Mouse (Mus musculus) erythroblast, embryonic 14.5 days (primary cell): ENCODE data around the gene Fam120b. TPM values are rescaled to one million over a fixed set of nuclear protein-coding genes. Genes with fewer than 3 reads are reported as not detected.

ENCODE experiments used
- H3K27me3 ChIP-seq: 2 replicates; pipeline ENCODE4 v1.6.1; 2012; ENCODE audit warnings: inconsistent platforms; ENCODE audit not compliant: control insufficient read depth
- H3K36me3 ChIP-seq: 2 replicates; pipeline ENCODE4 v1.6.1; 2012; ENCODE audit warnings: mild to moderate bottlenecking, inconsistent platforms; ENCODE audit not compliant: control insufficient read depth
- H3K4me1 ChIP-seq: 2 replicates; pipeline ENCODE4 v1.6.1; 2012; ENCODE audit warnings: inconsistent platforms; ENCODE audit not compliant: control insufficient read depth
- H3K4me3 ChIP-seq: replicated peaks from 2 replicates; pipeline ENCODE3; 2012; ENCODE audit warnings: moderate library complexity, mild to moderate bottlenecking, inconsistent platforms
- H3K9me3 ChIP-seq: 2 replicates; pipeline ENCODE4 v1.6.1; 2012; ENCODE audit warnings: low read length, inconsistent platforms, mixed read lengths; ENCODE audit not compliant: control insufficient read depth
- GATA1 ChIP-seq: IDR thresholded peaks from 2 replicates; pipeline ENCODE4 v1.6.1; 2012; ENCODE audit warnings: low read length, inconsistent platforms, mixed read lengths
- TAL1 ChIP-seq: IDR thresholded peaks from 3 replicates; pipeline ENCODE4 v1.6.1; 2012; ENCODE audit warnings: low read length, inconsistent platforms, mixed read lengths
- polyA plus RNA-seq: library from polyadenylated mRNA; stranded (reverse); fragments of >175 nt; gene quantifications from 2 replicates; pipeline ENCODE4 v1.2.3, GENCODE M21; 2012

Gene Fam120b
- polyA plus RNA-seq, 1 experiment, result 0.04 TPM

DNA sequence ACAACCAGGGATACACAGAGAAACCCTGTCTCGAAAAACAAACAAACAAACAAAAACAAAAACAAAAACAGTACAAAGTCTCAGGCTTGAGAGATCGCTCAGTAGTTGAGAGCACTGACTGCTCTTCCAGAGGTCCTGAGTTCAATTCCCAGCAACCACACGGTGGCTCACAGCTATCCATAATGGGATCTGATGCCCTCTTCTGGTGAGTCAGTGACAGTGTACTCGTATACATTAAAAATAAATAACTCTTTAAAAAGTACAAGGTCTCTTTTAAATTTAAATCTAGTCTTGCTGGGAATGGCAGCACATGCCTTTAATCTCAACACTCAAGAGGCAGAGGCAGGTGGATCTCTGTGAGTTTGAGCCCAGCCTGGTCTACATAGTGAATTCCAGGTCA is 76.7 kb downstream of the Fam120b start:
- Histone ChIP-seq H3K4me3 (no peak overlapping the region), H3K9me3 (no peaks in the 10 kb centered on the region), H3K4me1 (peaks cover 1% of the 10 kb centered on the region), H3K36me3 (peaks cover 79% of the 10 kb centered on the region), H3K27me3 (no peaks in the 10 kb centered on the region)
- TF ChIP-seq GATA1 (no peak), TAL1 (no peak)

Other genes with a start within 250 kb of the Fam120b start
- 0.01 TPM in 1 of 2 replicates, not detected in the other for gene Dll1, start 19.3 kb upstream of the Fam120b start, polyA plus RNA-seq
- gene Psmb1, start 103.5 kb downstream of the Fam120b start, polyA plus RNA-seq, result 1.9 and 3.3 TPM in 2 replicates
- 0.20 and 0.23 TPM in 2 replicates for gene Tbp, start 103.7 kb downstream of the Fam120b start, polyA plus RNA-seq
- 1.2 and 1.5 TPM in 2 replicates for gene Pdcd2, start 131.1 kb downstream of the Fam120b start, polyA plus RNA-seq
- gene Prdm9, start 168.2 kb downstream of the Fam120b start, polyA plus RNA-seq, result 0.01 TPM in 1 of 2 replicates, not detected in the other